Mouse (Mus musculus): ENCODE measurements at regions not wholly inside any gene's neighbourhood (a gene's known extent, or its start where the extent isn't known, plus 50 kb on each side); places are given as distances from the start of the nearest gene placed in this dataset.

- DNase-seq (ENCODE audit: low spot score) = peak; percentile 47
Measured at GRCm38 (mm10) chr12:9924561-9924960, 354.6 kb downstream of the Osr1 start.

- no peak for DNase-seq (ENCODE audit: low spot score)
Measured at GRCm38 (mm10) chr12:9934158-9934557, 364.2 kb downstream of the Osr1 start.

- DNase-seq (ENCODE audit: low spot score) = no peak
Measured at GRCm38 (mm10) chr12:9941357-9941756, 371.4 kb downstream of the Osr1 start.

- DNase-seq (ENCODE audit: low spot score) = no peak
Measured at GRCm38 (mm10) chr12:9941823-9942222, 371.9 kb downstream of the Osr1 start.

GRCm38 (mm10) chr12:9948784-9949183 lies 378.9 kb downstream of the Osr1 start:
- DNase-seq (ENCODE audit: low spot score) = no peak

GRCm38 (mm10) chr12:9952372-9952771 lies 382.5 kb downstream of the Osr1 start:
- no peak for DNase-seq (ENCODE audit: low spot score)

- no peak for DNase-seq (ENCODE audit: low spot score)
Measured at GRCm38 (mm10) chr12:9954178-9954888, 384.4 kb downstream of the Osr1 start.

- DNase-seq (ENCODE audit: low spot score) = no peak
Measured at GRCm38 (mm10) chr12:9969390-9969789, 399.5 kb downstream of the Osr1 start.

- DNase-seq (ENCODE audit: low spot score) = no peak
Measured at GRCm38 (mm10) chr12:9970771-9971170, 399.0 kb upstream of the Nt5c1b start.

- no peak for DNase-seq (ENCODE audit: low spot score)
Measured at GRCm38 (mm10) chr12:9978494-9979112, 391.2 kb upstream of the Nt5c1b start.

GRCm38 (mm10) chr12:9979113-9979507 lies 390.7 kb upstream of the Nt5c1b start:
- no peak for DNase-seq (ENCODE audit: low spot score)

- DNase-seq (ENCODE audit: low spot score) = no peak
Measured at GRCm38 (mm10) chr12:9991305-9991704, 378.5 kb upstream of the Nt5c1b start.

- DNase-seq (ENCODE audit: low spot score) = no peak
Measured at GRCm38 (mm10) chr12:9995670-9996069, 374.1 kb upstream of the Nt5c1b start.

GRCm38 (mm10) chr12:9996455-9997189 lies 373.2 kb upstream of the Nt5c1b start:
- no peak for DNase-seq (ENCODE audit: low spot score)

GRCm38 (mm10) chr12:9997190-9997561 lies 372.6 kb upstream of the Nt5c1b start:
- no peak for DNase-seq (ENCODE audit: low spot score)

GRCm38 (mm10) chr12:9997571-9997970 lies 372.2 kb upstream of the Nt5c1b start:
- DNase-seq (ENCODE audit: low spot score) = no peak

- DNase-seq (ENCODE audit: low spot score) = no peak
Measured at GRCm38 (mm10) chr12:9999933-10000332, 369.8 kb upstream of the Nt5c1b start.

GRCm38 (mm10) chr12:10008473-10008872 lies 361.3 kb upstream of the Nt5c1b start:
- no peak for DNase-seq (ENCODE audit: low spot score)

GRCm38 (mm10) chr12:10016710-10017581 lies 352.8 kb upstream of the Nt5c1b start:
- DNase-seq (ENCODE audit: low spot score) = no peak

- DNase-seq (ENCODE audit: low spot score) = no peak
Measured at GRCm38 (mm10) chr12:10035479-10035878, 334.3 kb upstream of the Nt5c1b start.

- DNase-seq (ENCODE audit: low spot score) = no peak
Measured at GRCm38 (mm10) chr12:10062006-10062514, 307.7 kb upstream of the Nt5c1b start.

- DNase-seq (ENCODE audit: low spot score) = no peak
Measured at GRCm38 (mm10) chr12:10078341-10078740, 291.4 kb upstream of the Nt5c1b start.
